Mouse (Mus musculus) embryonic fibroblast, embryonic 13.5 days (primary cell): ENCODE results near the gene Tubg2. TPM values are rescaled to one million over a fixed set of nuclear protein-coding genes. Genes with fewer than 3 reads are reported as not detected.
"Not testable (repeated sequence)": the region's sequence is repeated elsewhere in the genome, so short reads cannot be mapped to it uniquely, and the experiment has no call there.

Experiments used
- H3K27ac ChIP-seq: 2 replicates; pipeline ENCODE4 v1.5.1; 2012; ENCODE audit warnings: low read length, control low read depth, inconsistent platforms; ENCODE audit not compliant: insufficient read depth
- H3K4me1 ChIP-seq: 2 replicates; pipeline ENCODE4 v1.6.1; 2011; ENCODE audit warnings: low read length; ENCODE audit not compliant: control insufficient read depth, insufficient read depth
- H3K4me3 ChIP-seq: 2 replicates; pipeline ENCODE4 v1.5.1; 2011; ENCODE audit warnings: mild to moderate bottlenecking, control low read depth, low read length; ENCODE audit not compliant: insufficient read depth
- CTCF ChIP-seq: IDR thresholded peaks from 2 replicates; pipeline ENCODE4 v1.5.1; 2011; ENCODE audit warnings: mild to moderate bottlenecking, control low read depth, low read length, moderate library complexity, borderline replicate concordance; ENCODE audit not compliant: insufficient read depth
- POLR2A ChIP-seq: IDR thresholded peaks from 2 replicates; pipeline ENCODE4 v1.6.1; 2011; ENCODE audit warnings: low read depth, mild to moderate bottlenecking, control low read depth, low read length, moderate library complexity
- polyA plus RNA-seq: library from polyadenylated mRNA; stranded (reverse); fragments of >200 nt; gene quantifications from 2 replicates; pipeline ENCODE4 v1.2.4, GENCODE M21; 2011; ENCODE audit warnings: low read depth; ENCODE audit not compliant: missing spikeins, insufficient read length

Tubg2 gene
- polyA plus RNA-seq, 1 experiment = 6.1 TPM

GRCm38 (mm10) chr11:101155151-101155550 is 556 bp upstream of the Tubg2 start:
- no peak overlapping the region for H3K27ac ChIP-seq
- H3K4me1 ChIP-seq = no peaks in the 10 kb centered on the region
- TF ChIP-seq CTCF (no peak), POLR2A (no peak)
- no peak overlapping the region for H3K4me3 ChIP-seq

DNA sequence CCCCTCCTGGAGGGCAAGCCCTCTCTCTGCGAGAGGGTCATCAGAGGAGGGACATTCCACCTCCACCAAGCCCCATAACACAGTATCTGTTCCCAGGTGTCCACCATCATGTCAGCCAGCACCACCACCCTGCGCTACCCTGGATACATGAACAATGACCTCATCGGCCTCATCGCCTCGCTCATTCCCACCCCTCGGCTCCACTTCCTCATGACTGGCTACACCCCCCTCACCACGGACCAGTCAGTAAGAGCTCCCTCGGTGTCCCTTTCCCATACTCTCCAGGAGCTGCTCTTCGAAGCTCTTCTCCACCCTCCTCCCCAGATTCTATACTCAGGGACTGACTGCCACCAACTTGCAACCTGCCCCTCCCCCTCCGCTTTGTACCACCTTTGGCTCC is 4.4 kb downstream of the Tubg2 start:
- H3K27ac ChIP-seq, H3K4me1 ChIP-seq, H3K4me3 ChIP-seq: not testable (repeated sequence)

- H3K4me1 ChIP-seq, H3K4me3 ChIP-seq, H3K27ac ChIP-seq: not testable (repeated sequence)
Measured at GRCm38 (mm10) chr11:101160981-101161505, 5.3 kb downstream of the Tubg2 start.

DNA sequence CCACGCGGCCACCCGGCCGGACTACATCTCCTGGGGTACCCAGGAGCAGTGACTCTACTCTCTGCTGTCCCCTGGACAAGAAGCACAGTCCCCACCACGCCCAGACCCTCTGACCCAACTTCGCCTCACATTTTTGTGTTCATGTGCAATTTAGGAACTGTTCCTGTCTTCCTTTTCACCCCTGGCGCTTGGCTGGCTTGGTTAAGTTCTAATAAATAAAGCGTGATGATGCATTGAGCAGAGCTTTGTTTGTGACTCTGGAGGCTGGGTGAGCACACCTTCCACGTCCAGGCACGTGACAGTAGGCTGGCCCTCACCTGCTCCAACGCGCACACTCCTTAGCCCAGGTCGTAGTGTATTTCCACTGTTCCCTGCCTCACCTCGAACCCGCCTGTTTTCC is 5.8 kb downstream of the Tubg2 start:
- no peak for TF ChIP-seq CTCF

GRCm38 (mm10) chr11:101162301-101162700 is 6.6 kb downstream of the Tubg2 start:
- Histone ChIP-seq H3K4me1 (no peaks in the 10 kb centered on the region), H3K4me3 (no peak overlapping the region), H3K27ac (no peak overlapping the region)
- no peak for TF ChIP-seq POLR2A
- TF ChIP-seq CTCF = no peak

More for the DNA sequence above, 5.8 kb downstream of the Tubg2 start:
- Histone ChIP-seq H3K4me3 (no peak overlapping the region), H3K4me1 (no peaks in the 10 kb centered on the region), H3K27ac (no peak overlapping the region)

DNA sequence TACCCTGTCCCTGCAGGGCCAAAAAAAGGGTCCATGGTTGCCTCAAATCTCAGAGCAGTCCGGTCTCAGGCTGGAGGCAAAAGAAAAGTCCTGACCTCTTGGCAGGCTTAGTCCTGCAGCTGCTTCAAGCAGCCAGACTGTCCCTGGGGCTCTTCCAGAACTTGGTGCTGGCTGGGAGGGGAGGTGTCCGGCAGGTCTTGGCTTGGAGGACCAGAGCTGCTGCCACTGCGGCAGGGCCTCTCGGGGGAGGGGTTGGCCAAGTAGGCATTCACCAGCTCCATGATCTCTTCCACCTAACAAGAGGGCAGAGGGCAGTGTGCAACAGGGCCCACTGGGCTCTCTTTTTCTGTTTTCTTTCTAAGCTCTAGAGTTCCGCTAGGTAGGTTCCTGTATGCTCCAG is 7.1 kb downstream of the Tubg2 start:
- no peak for TF ChIP-seq CTCF
- no peak for TF ChIP-seq POLR2A
- no peak overlapping the region for H3K27ac ChIP-seq
- no peaks in the 10 kb centered on the region for H3K4me1 ChIP-seq
- H3K4me3 ChIP-seq = no peak overlapping the region

GRCm38 (mm10) chr11:101163476-101164350 is 8.0 kb downstream of the Tubg2 start:
- Histone ChIP-seq H3K27ac (no peak overlapping the region), H3K4me3 (no peak overlapping the region), H3K4me1 (no peaks in the 10 kb centered on the region)
- TF ChIP-seq CTCF (no peak), POLR2A (no peak)

GRCm38 (mm10) chr11:101164351-101164665 is 8.6 kb downstream of the Tubg2 start:
- Histone ChIP-seq H3K27ac (no peak overlapping the region), H3K4me3 (no peak overlapping the region), H3K4me1 (no peaks in the 10 kb centered on the region)
- TF ChIP-seq CTCF (no peak), POLR2A (no peak)

- Histone ChIP-seq H3K4me1 (no peaks in the 10 kb centered on the region), H3K27ac (no peak overlapping the region), H3K4me3 (no peak overlapping the region)
- TF ChIP-seq CTCF = no peak
- TF ChIP-seq POLR2A = no peak
Measured at GRCm38 (mm10) chr11:101164677-101165580, 9.2 kb downstream of the Tubg2 start.

DNA sequence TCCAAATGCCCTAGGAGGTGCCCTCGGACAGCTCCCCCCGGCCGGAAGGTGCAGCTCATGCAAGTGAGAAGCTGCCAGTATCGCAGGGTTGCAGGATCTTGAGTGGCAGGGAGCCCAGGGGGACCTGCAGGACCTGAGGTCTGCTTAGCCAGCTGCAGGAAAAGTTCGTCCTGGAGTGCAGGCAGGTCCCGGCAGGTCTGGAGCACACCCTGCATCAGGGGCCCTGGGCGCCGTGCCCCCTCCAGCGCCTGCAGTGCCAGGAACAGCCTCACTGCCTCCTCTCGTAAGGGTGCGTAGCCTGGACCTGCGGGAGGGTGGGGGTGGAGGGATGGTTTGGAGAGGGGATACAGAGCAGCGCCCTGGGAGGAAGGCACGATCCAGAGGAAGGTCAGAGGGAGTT is 10.7 kb downstream of the Tubg2 start:
- TF ChIP-seq CTCF = no peak
- TF ChIP-seq POLR2A = no peak
- H3K27ac ChIP-seq = no peak overlapping the region
- no peak overlapping the region for H3K4me3 ChIP-seq
- no peaks in the 10 kb centered on the region for H3K4me1 ChIP-seq
